Mouse (Mus musculus): ENCODE results near the gene Pdik1l.

DNA sequence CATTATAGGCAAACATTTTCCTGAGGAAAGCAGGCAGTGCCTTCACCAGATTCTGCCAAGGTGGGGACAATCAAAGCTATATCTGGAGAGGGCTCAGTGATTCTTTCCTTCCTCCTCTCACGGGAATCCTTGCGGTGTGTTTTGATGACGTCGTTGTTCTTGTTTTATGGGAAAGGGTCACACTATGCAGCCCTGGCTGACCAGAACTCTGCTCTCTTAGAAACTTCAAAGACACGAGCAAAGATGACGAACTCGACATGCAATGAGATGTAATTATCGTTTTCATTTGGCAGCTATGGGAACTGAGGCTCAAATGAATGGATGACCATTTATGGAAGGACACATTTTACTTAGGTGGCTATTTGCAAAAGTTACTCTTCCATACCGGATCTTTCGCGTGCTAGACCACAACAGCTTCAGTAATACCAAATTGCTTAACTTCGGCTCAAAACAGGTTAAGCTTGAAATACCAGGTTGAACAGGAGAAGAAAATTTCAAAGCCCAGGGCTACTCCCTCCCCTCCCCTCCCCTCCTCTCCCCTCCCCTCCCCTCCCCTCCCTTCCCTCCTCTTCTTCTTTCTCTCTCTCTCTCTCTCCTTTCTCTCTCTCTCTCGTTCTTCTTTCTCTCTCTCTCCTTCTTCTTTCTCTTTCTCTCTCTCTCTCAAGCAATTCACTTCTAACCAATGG, 14.8 kb downstream of the Pdik1l start:
- no peak for TF ChIP-seq MAFK (IDR thresholded peaks at IDR 0.05; ENCODE audit: insufficient read depth, low read depth, low read length)
- TF ChIP-seq CHD2 (IDR thresholded peaks at IDR 0.05; ENCODE audit: low read depth, low read length): no peak
- no peak for TF ChIP-seq ZNF384 (IDR thresholded peaks at IDR 0.05; ENCODE audit: low read depth, low read length)
- TF ChIP-seq HCFC1 (IDR thresholded peaks at IDR 0.05; ENCODE audit: borderline replicate concordance, insufficient read depth, low read length): no peak
- TF ChIP-seq ZC3H11A (IDR thresholded peaks at IDR 0.05; ENCODE audit: borderline replicate concordance, low read depth, low read length): no peak
